Mouse (Mus musculus): ENCODE results near the gene Etl4.

DNA sequence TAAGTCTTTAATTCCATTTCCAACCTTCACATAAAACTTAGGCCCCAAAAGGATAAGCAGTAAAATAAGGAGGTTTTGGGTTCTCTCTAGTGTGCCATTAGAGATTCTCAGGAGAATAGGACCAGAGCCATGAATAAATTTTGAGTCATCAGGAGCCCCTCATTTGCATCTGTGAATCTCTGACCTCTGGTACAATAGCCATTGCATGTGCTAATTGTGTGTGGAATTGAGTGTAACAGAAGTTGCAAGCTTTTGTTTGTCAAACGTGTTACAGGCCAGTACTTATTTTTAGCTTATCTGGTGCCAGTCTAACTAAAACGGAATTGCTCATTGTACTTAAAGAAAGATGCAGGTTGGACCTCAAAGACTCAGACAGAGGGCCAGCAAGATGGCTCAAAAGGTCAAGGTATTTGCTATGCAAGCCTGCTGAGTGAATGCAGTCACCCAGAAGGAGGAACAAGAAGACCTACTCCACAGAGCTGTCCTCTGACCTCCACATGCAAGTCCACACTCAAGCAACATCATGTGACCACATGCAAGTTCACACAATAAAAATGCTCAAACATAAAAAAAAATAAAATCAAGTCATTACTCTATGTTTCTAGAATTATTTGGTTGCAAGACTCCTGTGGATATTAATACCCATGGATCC, 576.7 kb downstream of the Etl4 start:
- TF ChIP-seq EP300 (optimal IDR thresholded peaks at IDR 0.05), result no peak
- TF ChIP-seq CTCF (IDR thresholded peaks at IDR 0.05; ENCODE audit: low read depth), result no peak
